Mouse (Mus musculus): ENCODE results near the gene Mrps16.

GRCm38 (mm10) chr14:20389446-20390079 is 3.9 kb downstream of the Mrps16 start:
- TF ChIP-seq CTCF (IDR thresholded peaks at IDR 0.05; ENCODE audit: low read depth) = no peak
- TF ChIP-seq EP300 (IDR thresholded peaks at IDR 0.05; ENCODE audit: low read depth) = no peak

Measured in liver, postnatal 0 days (tissue).